Mouse (Mus musculus): ENCODE measurements at regions not wholly inside any gene's neighbourhood (a gene's known extent, or its start where the extent isn't known, plus 50 kb on each side); places are given as distances from the start of the nearest gene placed in this dataset.

DNA sequence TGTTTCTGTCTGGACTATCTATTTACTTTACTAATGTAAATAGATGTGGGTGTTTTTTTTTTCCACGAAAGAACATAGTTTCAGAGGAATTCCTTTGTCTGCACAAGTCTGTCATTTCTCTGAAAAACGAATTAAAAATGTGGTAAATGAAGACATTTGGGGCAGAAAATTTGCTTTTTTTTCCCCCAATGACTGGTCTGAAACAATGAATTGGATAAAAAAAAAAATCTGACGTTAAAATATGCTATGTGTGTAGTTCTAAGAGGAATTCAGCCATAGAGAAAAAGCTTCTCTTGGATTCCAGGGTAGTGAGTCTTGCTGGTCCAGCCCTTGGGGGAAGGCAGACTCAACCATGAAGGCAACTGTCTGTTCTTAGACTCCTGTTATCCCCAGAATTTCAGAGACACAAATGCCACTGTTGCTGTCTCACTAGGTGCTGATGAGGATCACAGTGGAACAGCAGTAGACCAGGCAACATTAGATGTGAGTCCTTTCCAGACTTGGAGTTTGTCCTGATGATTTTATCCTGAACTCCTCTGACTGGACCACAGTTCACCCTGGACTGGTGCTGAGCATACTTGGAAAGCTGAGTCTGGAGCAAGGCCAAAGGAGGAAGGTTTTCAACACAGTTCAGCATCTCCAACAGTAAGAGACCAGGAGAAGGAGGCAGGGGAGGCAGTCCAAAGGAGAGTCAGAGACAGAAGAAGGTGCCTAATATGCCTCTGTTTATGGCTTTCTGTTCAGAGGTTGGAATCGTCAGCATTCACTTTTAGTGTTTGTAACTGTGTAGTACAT, 162.3 kb upstream of the Foxq1 start:
- no peak for TF ChIP-seq CTCF (IDR thresholded peaks at IDR 0.05; ENCODE audit: low read depth)
- no peak for TF ChIP-seq EP300 (IDR thresholded peaks at IDR 0.05; ENCODE audit: low read depth)

Measured in liver, postnatal 0 days (tissue).